Mouse (Mus musculus) adrenal gland, adult 8-10 months (tissue): Measurements from ENCODE around the gene Dph3. TPM values are rescaled to one million over a fixed set of nuclear protein-coding genes. Genes with fewer than 3 reads are reported as not detected.
"Not testable (repeated sequence)": the region's sequence is repeated elsewhere in the genome, so short reads cannot be mapped to it uniquely, and the experiment has no call there.

ENCODE experiments used
- DNase-seq: peaks from one replicate; pipeline ENCODE4 v3.0.0; 2022
- total RNA-seq, 4 experiments: library from RNA; stranded (reverse); gene quantifications; 2 replicates each; pipeline ENCODE4 v1.2.4; 2022

Dph3 gene
- 10 to 100 TPM; 53.0 to 63.5 (median 57.2) TPM for total RNA-seq

- DNase-seq: peak; percentile 99
Observed at GRCm38 (mm10) chr14:32085486-32086201, at the start of gene Dph3. Dph3 (minus strand) TSS chr14:32085729.

- no peak for DNase-seq
Observed at GRCm38 (mm10) chr14:32134293-32134692, 48.8 kb upstream of the Dph3 start.

GRCm38 (mm10) chr14:32131836-32132235, 46.3 kb upstream of the Dph3 start:
- no peak for DNase-seq

GRCm38 (mm10) chr14:32128409-32128808, 42.9 kb upstream of the Dph3 start:
- DNase-seq: no peak

GRCm38 (mm10) chr14:32125256-32125655, 39.7 kb upstream of the Dph3 start:
- DNase-seq: not testable (repeated sequence)

GRCm38 (mm10) chr14:32124261-32124660, 38.7 kb upstream of the Dph3 start:
- no peak for DNase-seq

- no peak for DNase-seq
Observed at GRCm38 (mm10) chr14:32121920-32122315, 36.4 kb upstream of the Dph3 start.

- DNase-seq: no peak
Observed at GRCm38 (mm10) chr14:32120940-32121919, 35.7 kb upstream of the Dph3 start.

GRCm38 (mm10) chr14:32112124-32112523, 26.6 kb upstream of the Dph3 start:
- DNase-seq: not testable (repeated sequence)

GRCm38 (mm10) chr14:32106911-32107310, 21.4 kb upstream of the Dph3 start:
- DNase-seq: no peak

- no peak for DNase-seq
Observed at GRCm38 (mm10) chr14:32105663-32106062, 20.1 kb upstream of the Dph3 start.

- no peak for DNase-seq
Observed at GRCm38 (mm10) chr14:32103556-32103955, 18.0 kb upstream of the Dph3 start.

- DNase-seq: no peak
Observed at GRCm38 (mm10) chr14:32098951-32099350, 13.4 kb upstream of the Dph3 start.

- DNase-seq: no peak
Observed at GRCm38 (mm10) chr14:32097691-32098090, 12.2 kb upstream of the Dph3 start.

- no peak for DNase-seq
Observed at GRCm38 (mm10) chr14:32096740-32097139, 11.2 kb upstream of the Dph3 start.

GRCm38 (mm10) chr14:32095646-32096045, 10.1 kb upstream of the Dph3 start:
- DNase-seq: no peak

- DNase-seq: no peak
Observed at GRCm38 (mm10) chr14:32093500-32094117, 8.1 kb upstream of the Dph3 start.

- DNase-seq: no peak
Observed at GRCm38 (mm10) chr14:32093018-32093417, 7.5 kb upstream of the Dph3 start.

GRCm38 (mm10) chr14:32091704-32092103, 6.2 kb upstream of the Dph3 start:
- no peak for DNase-seq

GRCm38 (mm10) chr14:32091124-32091523, 5.6 kb upstream of the Dph3 start:
- no peak for DNase-seq

- not testable (repeated sequence) for DNase-seq
Observed at GRCm38 (mm10) chr14:32087584-32088248, 2.2 kb upstream of the Dph3 start.

- no peak for DNase-seq
Observed at GRCm38 (mm10) chr14:32086226-32086625, 697 bp upstream of the Dph3 start.
